Mouse (Mus musculus): ENCODE results near the gene Pld5. TPM values are rescaled to one million over a fixed set of nuclear protein-coding genes. Genes with fewer than 3 reads are reported as not detected.

Pld5 gene
- polyA plus RNA-seq, 1 experiment from 2014 or later, result 0.25 TPM

DNA sequence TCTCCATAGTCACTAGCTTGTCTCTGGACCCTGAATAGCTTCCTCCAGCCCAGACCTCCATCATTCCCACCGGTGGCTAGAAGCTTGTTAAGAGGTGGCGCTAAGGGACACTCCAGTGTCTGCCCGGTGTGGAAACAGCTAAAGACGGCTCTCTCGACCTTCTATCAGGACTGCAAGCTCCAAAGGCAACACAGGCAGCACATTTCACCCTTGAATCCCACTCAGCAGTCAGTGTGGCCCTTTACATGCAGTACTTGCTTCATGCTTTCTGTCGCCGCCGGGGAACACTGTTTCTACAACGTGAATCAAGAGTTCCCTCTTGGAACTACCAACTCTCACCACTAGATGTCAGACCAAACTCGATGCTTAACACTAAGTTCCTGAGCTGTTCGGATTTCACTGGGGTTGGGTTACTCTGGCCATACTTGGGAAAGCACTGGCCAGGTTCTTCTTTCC lies 338.8 kb downstream of the Pld5 start:
- H3K36me3 ChIP-seq, result no peaks in the 10 kb centered on the region
- no peaks in the 10 kb centered on the region for H3K9me3 ChIP-seq
- ATAC-seq (ENCODE audit: borderline replicate concordance, extremely low read depth, low FRiP score, low TSS enrichment), result peak; percentile 70; the same call in 1 of the 2 replicates
- H3K4me1 ChIP-seq, result peaks cover 3% of the 10 kb centered on the region; the same call in 1 of the 2 replicates
- H3K27ac ChIP-seq, result no peak overlapping the region
- H3K9ac ChIP-seq, result no peak overlapping the region
- H3K27me3 ChIP-seq, result no peaks in the 10 kb centered on the region
- WGBS, result 9% methylated on average over 11 of the region's 11 CpGs
- peak overlapping the region; percentile 48 for H3K4me2 ChIP-seq
- no peak overlapping the region for H3K4me3 ChIP-seq

DNA sequence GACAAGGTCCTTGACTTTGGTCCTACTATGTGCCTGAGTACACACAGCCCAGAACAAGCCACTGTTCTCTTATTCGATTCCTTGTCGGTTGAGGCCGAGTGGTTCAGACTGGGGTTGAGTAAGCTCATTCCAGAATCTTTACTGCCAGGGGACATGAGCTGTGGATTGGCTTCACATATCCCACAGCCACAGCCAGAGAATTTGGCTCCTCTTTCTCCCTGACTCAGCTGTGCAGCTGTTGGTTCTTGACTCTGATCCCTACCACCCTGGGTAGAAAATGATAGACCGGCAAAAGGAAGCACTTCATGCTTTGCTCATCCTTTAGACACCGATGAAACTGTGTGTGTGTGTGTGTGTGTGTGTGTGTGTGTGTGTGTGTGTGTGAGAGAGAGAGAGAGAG lies 343.7 kb downstream of the Pld5 start:
- H3K9me3 ChIP-seq, result no peaks in the 10 kb centered on the region
- H3K4me2 ChIP-seq, result no peak overlapping the region
- no peaks in the 10 kb centered on the region for H3K27me3 ChIP-seq
- H3K4me1 ChIP-seq, result peaks cover 3% of the 10 kb centered on the region; the same call in 1 of the 2 replicates
- H3K4me3 ChIP-seq, result no peak overlapping the region
- H3K27ac ChIP-seq, result no peak overlapping the region
- H3K36me3 ChIP-seq, result no peaks in the 10 kb centered on the region
- ATAC-seq (ENCODE audit: borderline replicate concordance, extremely low read depth, low FRiP score, low TSS enrichment), result no peak
- WGBS, result 89% methylated on average over 5 of the region's 5 CpGs
- no peak overlapping the region for H3K9ac ChIP-seq

- no peak overlapping the region for H3K4me3 ChIP-seq
- H3K9me3 ChIP-seq, result no peaks in the 10 kb centered on the region
- no peaks in the 10 kb centered on the region for H3K4me1 ChIP-seq
- H3K4me2 ChIP-seq, result no peak overlapping the region
- H3K27ac ChIP-seq, result no peak overlapping the region
- H3K27me3 ChIP-seq, result no peaks in the 10 kb centered on the region
- no peak for ATAC-seq (ENCODE audit: borderline replicate concordance, extremely low read depth, low FRiP score, low TSS enrichment)
- WGBS, result 43% methylated on average over 7 of the region's 7 CpGs
- H3K36me3 ChIP-seq, result no peaks in the 10 kb centered on the region
- no peak overlapping the region for H3K9ac ChIP-seq
Measured at GRCm38 (mm10) chr1:175923848-175924787, 351.0 kb downstream of the Pld5 start.

DNA sequence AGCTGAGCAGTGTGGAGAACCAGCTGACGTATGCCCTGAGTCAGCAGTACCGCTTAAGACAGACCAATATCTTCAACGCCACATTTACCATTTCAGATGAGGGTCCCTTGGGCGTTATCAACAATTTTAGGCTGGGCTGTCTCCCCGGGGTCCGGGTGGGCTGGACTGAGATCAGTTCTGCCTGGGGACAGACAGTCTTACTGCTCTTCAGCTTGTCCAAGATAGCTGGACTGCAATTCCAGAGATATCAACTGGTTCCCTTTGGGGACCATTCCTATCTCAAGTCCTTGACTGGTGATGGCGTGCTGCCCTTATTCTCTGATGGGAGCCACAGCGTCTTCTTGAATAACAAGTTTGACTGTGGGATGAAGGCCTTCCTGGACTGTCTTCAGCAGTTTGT lies 354.0 kb downstream of the Pld5 start:
- no peak for ATAC-seq (ENCODE audit: borderline replicate concordance, extremely low read depth, low FRiP score, low TSS enrichment)
- 82% methylated on average over 8 of the region's 8 CpGs for WGBS
- Histone ChIP-seq H3K4me1 (no peaks in the 10 kb centered on the region), H3K36me3 (no peaks in the 10 kb centered on the region), H3K9ac (no peak overlapping the region), H3K27ac (no peak overlapping the region), H3K27me3 (no peaks in the 10 kb centered on the region), H3K4me3 (no peak overlapping the region), H3K4me2 (no peak overlapping the region), H3K9me3 (no peaks in the 10 kb centered on the region)

- Histone ChIP-seq H3K4me1 (no peaks in the 10 kb centered on the region), H3K27ac (no peak within 1 kb of the TSS), H3K9ac (no peak within 1 kb of the TSS), H3K9me3 (no peaks in the 10 kb centered on the region), H3K4me2 (no peak within 1 kb of the TSS), H3K4me3 (no peak within 1 kb of the TSS), H3K36me3 (no peaks in the 10 kb centered on the region), H3K27me3 (no peaks in the 10 kb centered on the region)
- no peak for ATAC-seq (ENCODE audit: borderline replicate concordance, extremely low read depth, low FRiP score, low TSS enrichment)
- 84% methylated on average over 9 of the region's 9 CpGs for WGBS
Measured at GRCm38 (mm10) chr1:175920029-175920428, 355.1 kb downstream of the Pld5 start, which contains the start of gene Gm38100. Gm38100 (plus strand) TSS chr1:175920329.

DNA sequence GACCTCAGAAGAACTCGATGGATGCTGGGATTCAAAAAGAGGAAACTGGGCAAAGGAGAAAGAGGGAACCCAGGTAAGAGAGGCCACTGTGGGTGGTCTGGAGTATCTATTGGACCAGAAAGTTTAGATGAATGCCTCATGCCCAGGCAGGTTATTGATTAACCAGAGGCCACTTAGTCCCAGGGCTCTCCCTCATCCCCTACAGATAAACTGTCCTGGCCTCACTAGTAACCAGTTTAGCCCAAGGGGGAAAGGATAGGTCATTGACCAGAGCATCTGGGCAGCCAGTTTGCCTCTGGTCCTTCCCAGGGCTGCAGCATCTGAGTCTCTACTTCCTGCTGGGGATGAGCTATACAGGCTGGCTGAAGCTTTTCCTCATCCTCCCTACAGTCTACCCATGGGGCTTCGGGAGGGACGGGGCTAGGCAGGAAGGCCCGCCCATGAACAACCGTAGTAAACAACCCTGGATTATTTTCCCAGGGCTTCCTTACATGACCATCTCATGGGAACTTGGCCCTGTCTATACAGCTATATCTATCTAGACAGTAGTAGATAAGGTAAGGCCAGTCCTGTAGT lies 361.3 kb downstream of the Pld5 start:
- WGBS, result 63% methylated on average over 5 of the region's 5 CpGs
- Histone ChIP-seq H3K36me3 (peaks cover 9% of the 10 kb centered on the region), H3K4me3 (no peak overlapping the region), H3K4me2 (no peak overlapping the region), H3K9ac (no peak overlapping the region), H3K27ac (no peak overlapping the region), H3K27me3 (no peaks in the 10 kb centered on the region), H3K4me1 (no peaks in the 10 kb centered on the region), H3K9me3 (no peaks in the 10 kb centered on the region)
- ATAC-seq (ENCODE audit: borderline replicate concordance, extremely low read depth, low FRiP score, low TSS enrichment), result no peak

Data from lung, embryonic 15.5 days (tissue).